Mouse (Mus musculus) spleen, adult 2 months (tissue): ENCODE data around the gene Uqcrq. TPM values are rescaled to one million over a fixed set of nuclear protein-coding genes. Genes with fewer than 3 reads are reported as not detected.
"Not testable (repeated sequence)": the region's sequence is repeated elsewhere in the genome, so short reads cannot be mapped to it uniquely, and the experiment has no call there.

Experiments used
- DNase-seq, 2 experiments: peaks; one replicate each; pipeline versions ENCODE4 v3.0.0 to v3.0.0-alpha.2; 2012 to 2021; ENCODE audit warnings: low spot score in 2 of 2, low read depth in 1 of 2
- H3K27ac ChIP-seq: fragments of 200-500 bp; 2 replicates; pipeline ENCODE4 v1.5.1; 2012; ENCODE audit warnings: low read length, inconsistent platforms; ENCODE audit not compliant: insufficient read depth
- H3K27me3 ChIP-seq: fragments of 200-500 bp; 2 replicates; pipeline ENCODE4 v1.6.1; 2012; ENCODE audit warnings: mild to moderate bottlenecking, moderate library complexity, low read length, inconsistent platforms; ENCODE audit not compliant: control insufficient read depth, insufficient read depth
- H3K36me3 ChIP-seq: fragments of 200-500 bp; 2 replicates; pipeline ENCODE4 v1.6.1; 2012; ENCODE audit warnings: mild to moderate bottlenecking, low read length, inconsistent platforms; ENCODE audit not compliant: control insufficient read depth, insufficient read depth
- H3K4me1 ChIP-seq: fragments of 200-500 bp; 2 replicates; pipeline ENCODE4 v1.6.1; 2011; ENCODE audit warnings: inconsistent platforms; ENCODE audit not compliant: control insufficient read depth, insufficient read depth, insufficient read length
- H3K4me3 ChIP-seq: fragments of 200-500 bp; 2 replicates; pipeline ENCODE4 v1.5.1; 2011; ENCODE audit warnings: mild to moderate bottlenecking, inconsistent platforms; ENCODE audit not compliant: insufficient read depth, insufficient read length; ENCODE audit errors: extremely low read depth
- CTCF ChIP-seq: fragments of 200-500 bp; IDR thresholded peaks from 2 replicates; pipeline ENCODE4 v1.5.1; 2011; ENCODE audit warnings: mild to moderate bottlenecking, inconsistent platforms; ENCODE audit not compliant: insufficient read depth, insufficient read length, insufficient replicate concordance; ENCODE audit errors: extremely low read depth
- POLR2A ChIP-seq: fragments of 200-500 bp; IDR thresholded peaks from 2 replicates; pipeline ENCODE4 v1.6.1; 2011; ENCODE audit warnings: low read depth, low read length, inconsistent platforms
- WGBS: fragments of 180-500 bp; shearing (Covaris S2); methylation state at CpG from one replicate; pipeline ENCODE4 v1.1.7; 2018; 5-methylcytosine and 5-hydroxymethylcytosine counted together
- polyA plus RNA-seq: library from polyadenylated mRNA; depleted of rRNA; stranded (reverse); fragments of >200 nt; gene quantifications from 2 replicates; pipeline ENCODE4 v1.2.3, GENCODE M21; 2012

The Uqcrq gene
- polyA plus RNA-seq, 1 experiment = 157 TPM

DNA sequence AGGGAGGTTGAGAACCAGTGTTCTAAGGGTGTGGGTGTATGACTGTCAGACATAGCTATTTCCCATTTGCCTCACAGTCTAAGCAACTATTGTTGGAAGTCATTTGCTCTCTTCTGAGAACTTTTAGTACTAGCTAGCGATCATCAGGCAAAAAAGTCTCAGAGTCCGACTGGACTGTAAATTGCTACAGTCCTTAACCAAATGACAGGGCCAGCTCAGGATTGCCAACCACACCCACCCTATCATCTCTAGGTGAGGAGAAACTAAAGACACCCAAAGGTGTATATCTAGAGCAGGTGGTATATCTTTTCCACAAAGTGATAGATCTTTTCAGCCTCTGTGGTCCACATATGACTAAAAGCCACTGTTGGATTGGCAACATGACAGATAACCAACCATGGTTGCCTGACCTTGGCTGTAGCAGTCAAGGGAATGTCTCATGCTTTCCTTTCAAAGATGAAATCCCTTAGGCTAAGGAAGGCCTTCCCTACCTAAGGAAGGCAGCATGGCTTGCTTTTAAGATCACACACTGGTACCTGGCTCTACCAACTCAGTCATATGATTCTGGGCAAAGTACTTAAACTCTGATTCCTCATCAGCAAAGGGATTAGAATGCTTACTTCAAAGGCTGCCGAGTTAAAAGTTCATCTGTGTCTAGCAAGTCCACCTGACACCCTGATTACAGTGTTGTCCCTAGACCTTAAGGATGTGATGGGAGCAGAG lies 2.5 kb downstream of the Uqcrq start:
- WGBS = 89% methylated on average over 3 of the region's 3 CpGs
- DNase-seq = no peak
- peaks cover 3% of the 10 kb centered on the region; the same call in 1 of the 2 replicates for H3K36me3 ChIP-seq
- no peak overlapping the region for H3K27ac ChIP-seq
- H3K4me3 ChIP-seq = no peak overlapping the region
- TF ChIP-seq POLR2A (no peak), CTCF (no peak)
- H3K4me1 ChIP-seq = peaks cover 6% of the 10 kb centered on the region; the same call in 1 of the 2 replicates
- H3K27me3 ChIP-seq = no peaks in the 10 kb centered on the region

DNA sequence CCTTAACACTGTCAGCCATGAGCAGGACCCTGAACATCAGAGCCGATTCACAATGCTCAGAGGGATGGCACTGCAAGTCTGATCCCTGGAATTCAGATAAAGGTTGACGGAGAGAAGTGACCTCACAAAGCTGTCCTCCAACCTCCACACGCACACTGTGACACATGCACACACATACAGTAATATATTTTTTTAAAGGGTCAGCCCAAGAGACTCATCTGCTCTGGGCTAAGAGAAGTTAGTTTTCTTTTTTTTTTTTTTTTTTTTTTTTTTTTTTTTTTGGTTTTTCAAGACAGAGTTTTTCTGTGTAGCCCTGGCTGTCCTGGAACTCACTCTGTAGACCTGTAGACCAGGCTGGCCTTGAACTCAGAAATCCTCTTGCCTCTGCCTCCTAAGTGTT lies 3.7 kb downstream of the Uqcrq start:
- H3K27ac ChIP-seq, H3K4me1 ChIP-seq, DNase-seq, H3K4me3 ChIP-seq, H3K36me3 ChIP-seq, H3K27me3 ChIP-seq: not testable (repeated sequence)
- WGBS = 93% methylated on average over 3 of the region's 3 CpGs

DNA sequence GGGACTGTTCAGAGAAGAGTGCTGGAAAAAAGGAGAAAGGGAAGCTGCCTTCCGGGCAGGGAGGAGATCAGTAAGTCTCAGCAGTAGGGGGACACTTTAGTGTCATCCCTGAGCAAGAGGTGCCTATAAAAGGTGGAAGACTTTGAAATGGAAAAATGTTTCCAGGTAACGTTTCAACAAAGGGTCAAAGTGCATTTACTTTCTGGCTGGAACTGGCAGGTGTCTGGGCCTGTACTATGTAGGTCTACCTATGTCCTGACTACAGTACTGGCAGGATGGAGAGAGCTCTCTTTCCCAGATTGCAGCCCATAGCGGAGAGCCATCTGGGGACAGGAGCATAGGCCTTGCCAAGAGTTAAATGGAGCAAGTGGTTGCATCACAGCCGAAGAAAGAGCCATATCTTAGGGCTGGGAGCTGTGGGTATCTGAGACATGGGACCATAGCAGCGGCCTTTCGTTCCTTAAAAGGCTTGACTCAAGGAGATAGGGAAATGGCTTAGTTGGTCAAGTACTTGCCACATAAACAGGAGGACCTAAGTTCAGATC lies 4.8 kb downstream of the Uqcrq start:
- DNase-seq = no peak
- 90% methylated on average over 6 of the region's 6 CpGs for WGBS
- H3K27me3 ChIP-seq = no peaks in the 10 kb centered on the region
- H3K36me3 ChIP-seq = peaks cover 3% of the 10 kb centered on the region; the same call in 1 of the 2 replicates
- no peak overlapping the region for H3K27ac ChIP-seq
- TF ChIP-seq POLR2A (no peak), CTCF (no peak)
- no peak overlapping the region for H3K4me3 ChIP-seq
- peaks cover 3% of the 10 kb centered on the region; the same call in 1 of the 2 replicates for H3K4me1 ChIP-seq

DNA sequence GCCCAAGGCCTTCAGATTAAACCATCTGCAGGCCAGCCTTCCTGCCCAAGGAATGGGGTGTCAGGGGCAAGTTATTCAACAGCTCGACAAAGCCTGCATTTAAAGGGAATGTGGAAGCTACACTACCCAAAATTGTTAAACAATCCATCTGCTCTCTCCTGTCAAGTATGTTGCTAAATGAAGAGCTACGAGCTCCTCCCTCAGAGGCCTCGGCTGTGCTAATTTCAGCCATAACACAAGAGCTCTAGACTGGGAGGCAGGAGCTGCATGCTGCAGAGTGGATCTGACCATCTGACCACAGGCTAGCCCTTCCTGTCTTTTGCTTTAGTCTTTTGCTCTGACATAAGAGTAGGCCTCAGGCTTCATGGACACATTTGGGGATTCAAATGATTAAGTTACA lies 5.4 kb downstream of the Uqcrq start:
- WGBS = 77% methylated on average over 3 of the region's 3 CpGs
- no peak overlapping the region for H3K27ac ChIP-seq

DNA sequence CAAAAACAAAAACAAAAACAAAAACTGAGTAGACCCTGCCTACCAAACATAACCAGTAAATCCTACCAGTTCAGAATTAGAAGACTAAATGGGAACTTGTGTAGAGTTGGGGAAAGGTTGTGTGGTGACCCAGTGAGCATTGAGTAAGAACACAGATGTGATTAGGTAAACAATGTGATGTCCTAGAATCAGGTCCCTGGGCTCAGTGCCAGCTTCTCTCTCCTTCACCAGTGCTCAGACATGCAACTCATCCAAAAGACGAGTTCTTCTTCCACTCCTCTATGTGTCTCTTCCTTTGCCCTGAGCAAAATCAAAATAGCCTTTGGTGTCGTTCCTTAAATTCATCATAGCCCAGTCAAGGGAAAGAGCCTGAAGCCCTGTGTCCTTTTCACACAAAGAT lies 5.8 kb downstream of the Uqcrq start:
- Histone ChIP-seq H3K4me3 (no peak overlapping the region), H3K27me3 (no peaks in the 10 kb centered on the region), H3K27ac (no peak overlapping the region), H3K36me3 (peaks cover 3% of the 10 kb centered on the region; the same call in 1 of the 2 replicates), H3K4me1 (peaks cover 3% of the 10 kb centered on the region; the same call in 1 of the 2 replicates)
- no peak for DNase-seq
- TF ChIP-seq POLR2A (no peak), CTCF (no peak)
- 83% methylated on average over 2 of the region's 2 CpGs for WGBS

More for the DNA sequence above, 5.4 kb downstream of the Uqcrq start:
- TF ChIP-seq POLR2A = no peak
- TF ChIP-seq CTCF = no peak
- peaks cover 3% of the 10 kb centered on the region; the same call in 1 of the 2 replicates for H3K36me3 ChIP-seq
- peaks cover 3% of the 10 kb centered on the region; the same call in 1 of the 2 replicates for H3K4me1 ChIP-seq
- no peak for DNase-seq
- no peak overlapping the region for H3K4me3 ChIP-seq
- no peaks in the 10 kb centered on the region for H3K27me3 ChIP-seq

DNA sequence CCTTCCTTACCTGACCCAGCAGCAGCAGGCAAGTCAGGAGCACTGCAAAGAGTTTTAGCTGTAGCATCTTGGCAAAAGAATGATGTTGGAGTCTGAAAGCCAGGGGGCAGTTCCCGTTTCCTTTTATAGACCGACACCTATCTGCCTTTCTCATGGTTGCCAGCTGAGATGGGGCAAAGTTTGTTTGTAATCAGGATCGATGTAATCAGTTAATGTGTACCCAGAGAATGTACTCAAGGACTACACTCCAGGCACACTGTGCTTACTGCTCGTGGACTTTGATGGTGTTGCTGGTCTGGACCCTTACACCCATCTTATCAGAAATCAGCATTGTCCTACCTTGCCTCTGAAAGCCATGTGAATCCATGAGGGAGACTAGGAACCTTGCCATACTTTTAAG lies 7.6 kb downstream of the Uqcrq start, which contains the start of gene Leap2:
Gene Leap2, minus strand, starts transcription at position 135 of the 400 bp plus-strand sequence.
- WGBS = 87% methylated on average over 4 of the region's 4 CpGs
- H3K27ac ChIP-seq = no peak within 1 kb of the TSS
- DNase-seq = no peak
- H3K27me3 ChIP-seq = no peaks in the 10 kb centered on the region
- H3K4me1 ChIP-seq = no peaks in the 10 kb centered on the region
- peaks cover 4% of the 10 kb centered on the region for H3K36me3 ChIP-seq
- H3K4me3 ChIP-seq = no peak within 1 kb of the TSS
- TF ChIP-seq CTCF = no peak
- no peak for TF ChIP-seq POLR2A

DNA sequence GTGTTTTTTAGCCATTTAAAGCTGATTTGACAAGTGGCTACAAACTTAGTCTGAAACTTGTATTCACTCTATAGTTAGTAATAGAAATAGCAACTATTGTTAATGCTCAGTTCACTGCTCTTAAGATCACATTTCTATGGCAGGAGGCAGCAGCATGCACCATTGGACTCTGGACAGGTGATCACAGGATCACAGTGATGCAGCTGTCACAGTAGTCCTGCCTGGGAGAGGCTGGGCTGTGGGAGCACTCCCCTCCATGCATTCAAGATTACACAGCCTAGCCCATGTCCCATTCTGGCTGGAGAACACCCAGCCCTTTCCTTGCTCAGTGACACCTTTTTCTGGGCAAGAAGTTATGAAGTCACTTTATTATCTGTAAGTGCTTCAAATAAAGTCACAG lies 12.6 kb downstream of the Uqcrq start:
- Histone ChIP-seq H3K27ac (no peak overlapping the region), H3K4me3 (no peak overlapping the region), H3K4me1 (no peaks in the 10 kb centered on the region), H3K27me3 (no peaks in the 10 kb centered on the region), H3K36me3 (peaks cover 29% of the 10 kb centered on the region)
- TF ChIP-seq CTCF (no peak), POLR2A (no peak)
- no peak for DNase-seq
